Mouse (Mus musculus) liver, adult 2 months (tissue): ENCODE measurements around the gene Gp1bb.

Experiments
- CTCF ChIP-seq: fragments of 200-500 bp; IDR thresholded peaks from 2 replicates; pipeline ENCODE4 v1.5.1; 2011; ENCODE audit warnings: low read depth, low read length, control low read depth
- POLR2A ChIP-seq: fragments of 200-500 bp; IDR thresholded peaks from 2 replicates; pipeline ENCODE4 v1.6.1; 2011; ENCODE audit warnings: low read length, control low read depth; ENCODE audit not compliant: insufficient read depth; ENCODE audit errors: extremely low read depth

GRCm38 (mm10) chr16:18628206-18628947, 6.2 kb upstream of the Gp1bb start:
- TF ChIP-seq CTCF (no peak), POLR2A (no peak)
